Mouse (Mus musculus) neutrophil, adult 5-6 weeks (primary cell): ENCODE data around the gene E4f1. TPM values are rescaled to one million over a fixed set of nuclear protein-coding genes. Genes with fewer than 3 reads are reported as not detected.
"Not testable (repeated sequence)": the region's sequence is repeated elsewhere in the genome, so short reads cannot be mapped to it uniquely, and the experiment has no call there.

Experiments
- ATAC-seq: fragments of 151-379, 151-347 bp; 2 replicates; pipeline ENCODE4 v1.8.0; 2017; ENCODE audit warnings: mild to moderate bottlenecking, moderate TSS enrichment; ENCODE audit not compliant: insufficient number of reproducible peaks, poor library complexity, low FRiP score, severe bottlenecking; ENCODE audit errors: extremely low read depth
- total RNA-seq: library from RNA; stranded (forward); fragments of 200-1000 nt; gene quantifications from 2 replicates; pipeline ENCODE4 v1.2.3, GENCODE M21; 2017

The E4f1 gene
- total RNA-seq, 1 experiment from 2014 or later = 65.3 TPM

DNA sequence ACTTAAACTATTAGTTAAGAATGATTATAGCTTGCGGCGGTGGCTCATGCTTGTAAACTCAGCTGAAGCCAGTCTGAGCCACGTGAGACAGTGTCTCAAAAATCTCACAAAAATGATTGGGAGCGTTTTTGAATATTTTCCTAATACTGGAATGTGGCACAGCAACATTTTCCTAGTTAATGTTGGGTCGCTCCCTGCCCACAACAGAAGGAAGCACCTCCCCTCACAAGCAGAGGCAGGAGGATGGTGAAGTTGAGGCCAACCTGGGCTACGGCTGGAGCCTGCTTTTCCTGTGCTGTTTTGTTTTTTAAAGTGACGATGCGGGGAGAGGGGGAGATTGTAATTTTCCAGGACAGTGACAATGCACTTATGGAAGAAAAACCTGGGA lies 42.9 kb downstream of the E4f1 start:
- ATAC-seq = no peak

- peak; percentile 96 for ATAC-seq
Measured at GRCm38 (mm10) chr17:24426471-24427169, 43.5 kb downstream of the E4f1 start, which contains the start of gene Eci1. Gene Eci1, plus strand, starts transcription at chr17:24426641.

DNA sequence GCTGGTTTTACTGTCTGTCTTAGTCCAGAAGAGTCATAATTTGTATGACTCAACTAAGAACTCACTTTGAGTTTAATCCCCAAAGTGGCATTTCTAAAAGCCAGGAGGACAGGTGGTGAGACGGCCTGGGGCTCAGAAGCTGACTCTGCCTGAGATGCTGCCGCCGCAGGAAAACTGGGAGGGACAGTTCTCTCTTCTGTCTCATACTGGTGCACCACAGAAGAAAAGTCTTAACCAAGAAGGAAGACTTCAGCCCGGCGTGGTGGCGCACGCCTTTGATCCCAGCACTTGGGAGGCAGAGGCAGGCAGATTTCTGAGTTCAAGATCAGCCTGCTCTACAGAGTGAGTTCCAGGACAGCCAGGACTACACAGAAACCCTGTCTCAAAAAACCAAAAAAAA lies 44.2 kb downstream of the E4f1 start:
- ATAC-seq = no peak

DNA sequence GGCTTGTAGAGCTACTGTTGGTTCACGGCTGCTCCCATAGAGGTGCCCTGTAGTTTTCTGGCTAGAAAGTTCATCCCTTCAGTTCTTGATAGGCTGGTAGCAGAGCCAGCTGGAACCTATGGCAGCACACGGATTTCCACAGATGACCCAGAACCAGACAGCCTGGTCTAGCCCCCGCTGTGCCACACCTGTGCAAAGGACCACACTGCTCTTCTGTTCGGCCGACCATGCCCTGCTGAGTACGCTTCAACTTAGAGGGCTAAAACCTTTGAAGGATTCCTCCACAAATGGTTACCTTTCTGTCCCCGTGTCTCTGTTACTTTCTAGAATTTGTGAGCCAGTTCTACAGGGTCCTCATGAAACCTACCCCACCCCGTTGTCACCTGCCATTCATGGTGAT lies 44.8 kb downstream of the E4f1 start:
- ATAC-seq = not testable (repeated sequence)

DNA sequence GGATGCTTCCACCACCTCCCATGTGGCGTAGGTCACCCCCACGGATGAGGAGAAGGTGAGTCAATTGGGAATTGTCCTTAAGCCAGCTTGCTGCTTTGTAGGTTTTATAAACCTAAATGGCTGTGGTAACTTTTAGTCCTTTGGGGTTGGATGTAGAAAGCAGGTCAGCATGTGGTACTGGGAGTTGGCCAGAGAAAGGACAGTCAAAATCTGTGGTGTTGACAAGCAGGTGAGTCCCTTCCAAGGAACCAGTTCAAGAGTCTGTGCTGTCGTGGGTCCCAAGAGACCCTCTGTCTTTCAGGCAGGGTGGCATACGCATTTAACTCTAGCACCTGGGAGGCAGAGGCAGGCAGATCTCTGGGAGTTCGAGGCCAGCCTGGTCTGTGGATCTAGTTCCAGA lies 45.6 kb downstream of the E4f1 start:
- no peak for ATAC-seq

GRCm38 (mm10) chr17:24423114-24423513 lies 47.0 kb downstream of the E4f1 start:
- no peak for ATAC-seq

DNA sequence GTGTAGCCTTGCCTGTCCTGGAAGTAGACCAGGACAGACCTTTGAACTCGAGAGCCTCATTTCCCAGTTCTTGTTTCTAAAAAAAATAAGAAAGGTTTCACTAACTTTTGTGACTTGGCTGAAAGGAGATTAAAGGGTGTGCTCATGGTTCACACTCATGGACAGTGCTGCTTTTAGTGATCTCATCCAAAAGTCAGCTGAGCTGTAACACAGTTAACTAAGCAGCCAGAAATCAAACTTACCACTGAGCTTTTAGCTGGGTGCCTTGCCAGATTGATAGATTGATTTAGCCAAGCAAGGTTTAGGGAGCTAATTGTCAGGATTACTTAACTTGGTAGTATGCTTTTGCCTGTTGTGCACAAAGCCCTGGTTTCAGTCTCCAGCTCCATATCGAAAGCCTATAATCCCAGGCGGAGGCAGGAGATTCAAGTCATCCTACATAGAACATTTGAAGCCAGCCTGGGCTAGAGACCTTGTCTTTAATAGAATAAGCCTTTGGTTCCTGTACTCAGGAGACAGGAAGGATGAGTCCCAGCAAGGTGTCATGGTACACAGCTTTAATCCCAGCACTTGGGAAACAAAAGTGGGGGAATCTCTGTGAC lies 54.0 kb downstream of the E4f1 start:
- ATAC-seq = no peak

DNA sequence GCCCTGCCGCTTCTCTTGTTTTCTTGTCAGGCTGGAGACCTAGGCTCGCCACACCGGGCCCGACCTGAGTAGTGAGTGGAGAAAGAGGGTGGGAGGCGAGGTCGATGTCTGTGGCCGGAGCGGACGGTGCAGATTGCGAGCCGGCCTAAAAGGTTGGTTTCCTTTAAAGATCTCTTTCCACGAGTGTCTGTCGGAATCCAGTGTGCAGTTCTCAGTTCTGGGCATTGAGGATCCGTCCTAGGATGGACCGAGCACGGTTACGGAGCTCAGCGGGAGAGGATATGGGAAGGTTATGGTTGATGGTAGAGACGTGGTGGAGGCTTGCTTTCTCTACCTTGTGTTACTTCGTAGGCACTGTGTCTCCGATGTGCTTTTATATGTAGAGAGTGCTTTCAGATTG lies 55.1 kb downstream of the E4f1 start:
- no peak for ATAC-seq

- ATAC-seq = peak; percentile 88
Measured at GRCm38 (mm10) chr17:24414230-24414976, 55.7 kb downstream of the E4f1 start, which contains the start of gene Rnps1. Gene Rnps1, plus strand, starts transcription at chr17:24414565.

DNA sequence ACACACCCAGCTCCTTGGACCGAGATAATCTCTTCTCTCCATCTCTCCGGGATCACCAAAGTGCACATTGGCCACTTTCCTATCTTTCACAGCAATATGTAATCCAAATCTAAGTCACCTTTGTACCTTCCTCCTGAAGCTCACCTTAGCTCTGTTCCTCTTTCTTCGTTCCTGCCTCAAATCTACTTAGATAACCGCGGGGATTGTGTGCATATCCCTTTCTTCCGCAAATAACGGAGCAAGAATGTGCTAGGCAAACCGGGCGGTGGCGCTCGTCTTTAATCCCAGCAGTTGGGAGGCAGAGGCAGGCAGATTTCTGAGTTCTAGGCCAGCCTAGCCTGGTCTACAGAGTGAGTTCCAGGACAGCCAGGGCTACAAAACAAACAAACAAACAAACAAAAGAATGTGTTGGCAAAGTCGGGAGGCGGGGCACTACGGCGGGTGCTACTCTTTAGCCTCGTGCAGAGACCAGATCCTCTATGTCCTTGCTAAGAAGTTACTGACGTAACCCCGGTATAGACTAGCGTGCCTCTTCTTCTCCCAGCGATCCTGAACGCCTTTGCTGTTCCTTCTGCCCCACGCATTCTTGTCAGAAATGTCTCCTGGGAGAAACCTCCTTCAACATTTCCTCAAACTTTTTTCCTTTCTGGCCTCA lies 56.4 kb downstream of the E4f1 start:
- ATAC-seq = no peak

- ATAC-seq = no peak
Measured at GRCm38 (mm10) chr17:24407116-24407803, 62.9 kb downstream of the E4f1 start.

DNA sequence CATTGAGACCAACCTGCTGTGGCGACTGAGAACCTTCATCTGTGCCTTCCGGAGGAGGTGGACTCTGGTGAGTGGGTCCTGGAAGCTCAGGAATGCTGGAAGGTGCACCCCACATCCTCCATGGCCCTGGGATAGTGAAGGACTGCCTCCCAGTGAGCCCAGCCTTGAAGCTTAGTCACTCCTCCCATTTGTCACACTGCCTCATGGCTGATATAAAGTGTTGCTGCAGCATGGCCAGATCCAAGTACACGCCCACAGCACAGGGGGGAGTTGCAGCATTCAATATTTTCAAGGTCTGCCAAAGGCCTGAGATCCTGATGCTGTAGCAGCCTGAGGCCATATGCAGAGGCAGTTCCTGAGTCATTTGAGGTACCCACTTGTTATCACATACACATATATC lies 67.7 kb downstream of the E4f1 start:
- no peak for ATAC-seq

GRCm38 (mm10) chr17:24394456-24394855 lies 75.7 kb downstream of the E4f1 start:
- ATAC-seq = no peak

Other genes starting within 250 kb of the E4f1 start
- 5.6 and 8.8 TPM in 2 replicates for gene Tedc2, start 249.5 kb downstream of the E4f1 start, total RNA-seq
- gene Ccnf, start 218.8 kb downstream of the E4f1 start, total RNA-seq = 2.5 and 3.0 TPM in 2 replicates
- gene Abca17, start 119.2 kb downstream of the E4f1 start, total RNA-seq = 0.23 TPM in 1 of 2 replicates, not detected in the other
- gene Abca3, start 118.4 kb downstream of the E4f1 start, total RNA-seq = 29.5 and 31.3 TPM in 2 replicates
- 98.5 and 117 TPM in 2 replicates for gene Rnps1, start 55.7 kb downstream of the E4f1 start, total RNA-seq
- gene Eci1, start 43.7 kb downstream of the E4f1 start, total RNA-seq = 17.2 and 23.1 TPM in 2 replicates
- gene Dnase1l2, start 27.2 kb downstream of the E4f1 start, total RNA-seq = 5.6 and 9.1 TPM in 2 replicates
- gene Pgp, start 79 bp upstream of the E4f1 start, total RNA-seq = 8.7 and 8.8 TPM in 2 replicates
- gene Bricd5, start 3.6 kb upstream of the E4f1 start, total RNA-seq = not detected in 2 replicates
- 12.2 and 17.8 TPM in 2 replicates for gene Mlst8, start 8.8 kb upstream of the E4f1 start, total RNA-seq
- not detected in 2 replicates for gene Caskin1, start 18.3 kb upstream of the E4f1 start, total RNA-seq
- 107 and 118 TPM in 2 replicates for gene Traf7, start 57.6 kb upstream of the E4f1 start, total RNA-seq
- gene Rab26, start 63.9 kb upstream of the E4f1 start, total RNA-seq = 2.0 TPM in 1 of 2 replicates, not detected in the other
- gene Pkd1, start 79.5 kb upstream of the E4f1 start, total RNA-seq = 23.3 and 27.6 TPM in 2 replicates
- 48.2 and 53.8 TPM in 2 replicates for gene Tsc2, start 162.3 kb upstream of the E4f1 start, total RNA-seq
- 2.4 and 4.5 TPM in 2 replicates for gene Nthl1, start 162.4 kb upstream of the E4f1 start, total RNA-seq
- gene Slc9a3r2, start 180.0 kb upstream of the E4f1 start, total RNA-seq = 0.37 and 0.58 TPM in 2 replicates
- not detected in 2 replicates for gene Npw, start 188.1 kb upstream of the E4f1 start, total RNA-seq
- 17.6 and 21.4 TPM in 2 replicates for gene Zfp598, start 199.4 kb upstream of the E4f1 start, total RNA-seq
- 0.25 TPM in 1 of 2 replicates, not detected in the other for gene Syngr3, start 219.6 kb upstream of the E4f1 start, total RNA-seq
- gene Gfer, start 225.8 kb upstream of the E4f1 start, total RNA-seq = 17.1 and 23.3 TPM in 2 replicates
- gene Noxo1, start 225.9 kb upstream of the E4f1 start, total RNA-seq = 0.86 and 1.6 TPM in 2 replicates
- 10.1 and 10.4 TPM in 2 replicates for gene Tbl3, start 237.3 kb upstream of the E4f1 start, total RNA-seq
- 0.86 TPM in 1 of 2 replicates, not detected in the other for gene Rnf151, start 247.8 kb upstream of the E4f1 start, total RNA-seq
- gene Rps2, start 247.8 kb upstream of the E4f1 start, total RNA-seq = 574 and 580 TPM in 2 replicates